Mouse (Mus musculus): Measurements from ENCODE around the gene Smg7. TPM values are rescaled to one million over a fixed set of nuclear protein-coding genes. Genes with fewer than 3 reads are reported as not detected.

Gene Smg7
- total RNA-seq, 2 experiments from 2014 or later = 40.1 to 45.2 TPM

Other genes with a start within 250 kb of the Smg7 start
- gene Apobec4, start 152.1 kb downstream of the Smg7 start, total RNA-seq (2021) = not detected
- gene Rgl1, start 136.3 kb downstream of the Smg7 start, total RNA-seq (2021) = 10 to 100 TPM; 34.9 to 38.3 TPM
- 10 to 100 TPM; 33.3 to 36.6 TPM for gene Arpc5, start 136.1 kb downstream of the Smg7 start, total RNA-seq (2021)
- gene Ncf2, start 102.5 kb downstream of the Smg7 start, total RNA-seq (2021) = 1 to 10 TPM; 4.4 to 6.0 TPM
- under 1 TPM; 0.22 to 0.28 TPM for gene Nmnat2, start 52.3 kb upstream of the Smg7 start, total RNA-seq (2021)

Measured in heart, postnatal 36 days (tissue).